Mouse (Mus musculus) heart, postnatal 0 days (tissue): Measurements from ENCODE around the gene Hoxa3.

Experiments
- CTCF ChIP-seq: IDR thresholded peaks from 2 replicates; pipeline ENCODE4 v1.5.1; 2016; ENCODE audit warnings: antibody characterized with exemption, control low read depth, low read depth
- EP300 ChIP-seq: IDR thresholded peaks from 2 replicates; pipeline ENCODE4 v1.6.1; 2016; ENCODE audit warnings: antibody characterized with exemption, low read depth

DNA sequence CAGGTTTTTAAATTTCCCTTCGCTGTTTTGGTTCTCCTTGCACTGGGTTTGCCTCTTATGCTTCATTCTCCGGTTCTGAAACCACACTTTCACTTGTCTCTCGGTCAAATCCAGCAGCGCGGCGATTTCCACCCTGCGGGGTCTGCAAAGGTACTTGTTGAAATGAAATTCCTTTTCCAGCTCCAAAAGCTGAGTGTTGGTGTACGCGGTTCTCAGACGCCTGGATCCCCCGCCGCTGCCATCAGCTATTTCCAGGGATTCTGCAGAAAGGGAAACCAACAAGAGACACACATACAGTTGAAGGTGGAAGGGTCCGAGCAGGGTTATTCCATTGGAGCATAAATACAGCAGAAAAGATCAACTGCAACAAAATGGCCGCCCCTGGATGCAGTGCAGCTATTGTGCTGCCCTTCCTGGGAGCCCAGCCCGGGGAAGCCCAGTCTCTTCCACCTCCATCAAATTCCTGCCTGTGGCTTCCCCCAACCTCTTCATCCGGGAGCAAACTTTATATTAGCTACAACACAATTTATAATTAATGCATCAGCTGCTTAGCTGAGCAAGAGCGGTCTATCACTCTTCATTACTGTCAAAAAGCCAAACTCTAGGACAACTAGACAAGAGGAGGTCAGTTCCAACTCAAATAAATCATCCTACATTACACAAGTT lies 49.6 kb downstream of the Hoxa3 start:
- TF ChIP-seq CTCF (no peak), EP300 (no peak)
